Mouse (Mus musculus): ENCODE measurements around the gene Ica1.

Gene Ica1

DNA sequence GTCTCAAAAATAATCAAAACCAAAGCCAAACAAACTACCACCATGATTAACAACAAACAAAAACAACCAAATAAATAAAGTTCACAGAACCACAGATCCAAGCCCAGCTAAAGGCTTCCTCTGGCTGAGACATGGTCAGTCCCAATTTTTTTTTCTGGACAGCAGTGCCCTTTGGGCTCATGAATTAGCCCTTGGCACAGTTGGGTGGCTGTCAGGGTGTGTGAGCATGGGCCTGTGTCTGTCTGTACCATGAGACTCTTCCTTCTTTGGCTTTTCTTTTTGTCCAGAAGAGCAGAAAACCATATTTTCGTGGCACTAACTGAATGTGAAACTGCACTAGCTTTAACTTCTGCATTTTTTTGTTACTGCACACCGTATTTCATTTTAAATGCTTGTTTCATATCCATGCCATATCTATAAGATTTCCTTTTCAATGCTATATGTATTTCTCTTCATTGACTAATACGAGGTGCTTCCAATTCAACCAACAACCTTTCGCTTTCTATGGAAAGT is 34.0 kb downstream of the Ica1 start:
- no peak for DNase-seq (ENCODE audit: low spot score in 2 of 2)

DNA sequence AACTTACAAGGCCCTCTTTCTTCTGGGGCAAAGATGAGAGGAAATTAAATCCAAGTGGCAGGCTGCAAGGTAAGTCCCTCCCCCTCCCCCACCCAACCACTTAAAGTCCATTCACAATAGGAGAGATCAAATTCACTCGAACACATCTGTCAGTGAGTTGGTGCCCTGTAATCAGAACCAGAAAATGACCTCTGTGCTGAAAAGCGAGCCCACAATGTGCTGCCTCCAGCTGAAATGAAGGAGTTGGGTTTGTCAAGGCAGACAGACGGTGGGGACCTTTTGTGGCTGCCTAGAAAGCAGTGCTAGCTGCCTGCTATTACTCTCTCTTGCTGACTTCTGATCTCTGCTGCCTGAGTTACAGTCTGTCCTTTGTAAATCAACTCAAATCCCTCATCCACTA is 35.8 kb downstream of the Ica1 start:
- DNase-seq (ENCODE audit: low spot score in 2 of 2), result no peak

DNA sequence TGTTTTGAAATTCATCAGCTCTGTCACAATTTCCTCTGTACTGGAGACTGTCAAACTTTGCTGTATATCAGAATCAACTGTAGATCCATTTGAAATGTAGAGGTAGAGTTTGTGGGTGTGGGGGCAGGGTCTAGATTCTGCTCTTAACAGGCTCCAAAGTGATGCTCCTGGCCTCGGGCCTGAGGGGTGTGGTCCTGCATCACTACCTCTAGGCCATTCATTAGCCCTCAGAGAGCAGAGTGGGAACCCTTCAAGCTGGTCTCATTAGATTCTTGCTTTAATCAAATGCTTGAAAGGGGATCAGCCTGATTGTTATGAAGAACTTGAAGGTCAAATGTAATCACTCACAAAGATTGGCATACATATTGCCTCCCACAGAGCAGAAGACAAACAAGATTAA is 36.6 kb downstream of the Ica1 start:
- DNase-seq (ENCODE audit: low spot score in 2 of 2), result no peak

DNA sequence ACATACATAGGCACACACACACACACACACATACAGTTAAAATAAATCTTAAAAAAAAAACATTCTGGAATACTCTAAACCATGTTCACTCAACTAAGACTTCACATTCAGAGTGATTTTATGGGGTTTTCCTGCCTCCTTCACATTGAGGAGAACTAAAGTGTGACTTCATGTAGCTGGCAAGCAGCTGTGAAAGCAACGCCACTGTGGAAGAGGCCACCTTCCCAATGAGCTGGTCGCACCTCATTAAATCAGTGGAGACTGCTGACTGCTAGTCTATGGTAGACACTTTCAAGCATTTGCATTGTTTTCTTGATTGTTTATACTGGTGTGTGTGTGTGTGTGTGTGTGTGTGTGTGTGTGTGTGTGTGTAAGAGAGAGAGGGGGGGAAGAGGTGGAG is 38.2 kb downstream of the Ica1 start:
- DNase-seq (ENCODE audit: low spot score in 2 of 2), result no peak

DNA sequence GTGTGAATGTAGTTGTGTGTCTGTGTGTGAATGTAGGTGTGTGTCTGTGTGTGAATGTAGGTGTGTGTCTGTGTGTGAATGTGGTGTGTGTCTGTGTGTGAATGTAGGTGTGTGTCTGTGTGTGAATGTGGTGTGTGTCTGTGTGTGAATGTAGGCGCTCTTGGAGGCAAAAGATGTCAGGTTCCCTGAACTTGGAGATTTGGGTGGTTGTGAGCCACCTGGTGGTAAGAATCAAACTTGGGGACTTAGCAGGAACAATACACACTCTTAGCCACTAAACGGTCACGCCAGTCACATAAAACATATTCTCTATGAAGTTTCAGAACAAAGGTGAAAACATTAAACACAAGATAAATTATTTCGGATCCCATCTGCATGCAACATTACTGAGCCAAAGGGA is 39.9 kb downstream of the Ica1 start:
- no peak for DNase-seq (ENCODE audit: low spot score in 2 of 2)

DNA sequence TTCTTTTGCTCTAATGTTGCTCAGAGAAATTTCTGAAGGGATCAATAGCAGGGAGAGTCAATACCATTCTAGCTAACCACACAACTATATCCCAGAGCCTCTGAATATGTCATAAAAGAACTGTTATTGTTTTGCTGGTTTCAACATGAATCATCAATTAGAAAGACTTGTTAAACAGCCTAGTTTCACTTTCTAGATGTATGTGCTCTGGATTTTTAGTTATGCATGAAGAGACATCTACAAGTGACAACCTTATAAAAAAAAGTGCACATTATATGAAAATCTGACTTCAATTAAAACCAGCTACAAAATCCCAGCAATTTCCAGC is 41.8 kb downstream of the Ica1 start:
- no peak for DNase-seq (ENCODE audit: low spot score in 2 of 2)

DNA sequence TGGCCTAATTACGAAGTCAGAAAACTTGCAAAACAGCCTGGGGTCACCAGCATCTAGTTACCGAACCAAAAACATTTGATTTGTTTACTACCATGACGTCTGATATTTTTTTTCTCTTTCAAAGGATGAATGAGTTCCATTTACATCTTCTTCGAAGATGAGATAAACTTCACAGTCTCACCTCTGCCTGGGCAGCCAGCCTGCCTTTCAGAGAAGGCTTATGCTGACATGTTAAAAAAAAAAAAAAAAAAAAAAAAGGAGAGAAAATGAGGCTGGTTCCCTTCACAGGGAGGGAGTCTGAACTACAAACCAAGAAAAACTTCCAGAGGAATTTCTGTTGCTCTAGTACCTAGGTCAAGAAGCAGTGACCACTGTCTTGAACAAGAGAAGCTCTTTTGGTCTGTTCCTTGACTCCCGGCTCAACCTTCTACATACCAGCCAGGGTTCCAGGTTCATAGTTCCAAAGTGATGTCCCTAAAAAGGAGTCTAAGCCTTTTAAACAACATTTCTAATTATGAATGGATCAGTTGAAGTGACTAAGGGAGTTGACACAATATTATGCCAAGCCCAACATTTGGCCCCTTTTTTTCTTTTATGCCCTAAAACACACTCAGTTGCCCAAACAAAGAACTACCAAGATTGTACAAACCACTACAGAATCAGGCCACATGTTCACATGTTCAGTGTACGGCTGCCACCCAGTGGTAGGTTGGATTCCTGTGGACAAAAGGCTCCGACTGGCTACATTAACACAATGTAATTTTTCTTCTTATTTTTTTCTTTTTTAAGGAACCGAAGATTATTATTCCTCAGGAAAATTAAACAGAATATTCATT is 42.4 kb downstream of the Ica1 start:
- DNase-seq (ENCODE audit: low spot score in 2 of 2), result peak; percentile 21 to 71

DNA sequence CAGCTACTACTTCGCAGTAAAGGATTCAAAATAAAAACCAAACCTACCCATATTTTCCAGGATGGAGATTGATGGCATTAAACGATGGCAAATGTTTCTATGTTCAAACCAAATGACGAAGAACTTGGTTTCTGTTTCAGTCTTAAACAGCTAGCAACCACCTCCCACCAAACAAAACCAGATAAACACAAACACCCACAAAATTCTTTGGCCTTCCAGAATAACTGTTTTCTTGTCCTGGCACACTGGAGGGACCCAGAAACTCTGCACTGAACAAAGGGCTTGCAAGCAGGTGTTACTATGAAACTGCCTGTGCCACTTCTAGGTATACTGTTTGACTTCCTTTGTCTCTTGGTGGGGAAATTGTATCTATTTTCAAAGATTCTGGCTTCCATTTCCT is 43.2 kb downstream of the Ica1 start:
- DNase-seq (ENCODE audit: low spot score in 2 of 2), result no peak

DNA sequence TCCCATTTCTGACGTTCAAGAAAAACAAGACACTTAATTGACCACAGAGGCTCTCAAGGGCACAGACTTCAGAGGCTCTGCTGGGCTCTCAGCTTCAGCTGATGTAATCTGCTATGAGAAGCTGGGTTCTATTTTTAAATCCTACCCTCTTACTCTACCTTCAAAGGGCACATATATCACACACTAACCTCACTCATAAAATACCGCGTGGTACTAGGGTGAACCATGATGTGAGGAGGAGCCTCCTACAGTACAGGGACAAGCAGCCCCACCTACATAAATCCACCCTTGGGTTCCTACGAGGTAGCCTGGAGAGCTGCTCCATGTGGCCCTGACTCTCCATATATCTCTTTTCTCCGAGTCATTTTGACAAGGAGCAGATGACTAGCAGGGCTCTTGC is 45.8 kb downstream of the Ica1 start:
- DNase-seq (ENCODE audit: low spot score in 2 of 2), result no peak

DNA sequence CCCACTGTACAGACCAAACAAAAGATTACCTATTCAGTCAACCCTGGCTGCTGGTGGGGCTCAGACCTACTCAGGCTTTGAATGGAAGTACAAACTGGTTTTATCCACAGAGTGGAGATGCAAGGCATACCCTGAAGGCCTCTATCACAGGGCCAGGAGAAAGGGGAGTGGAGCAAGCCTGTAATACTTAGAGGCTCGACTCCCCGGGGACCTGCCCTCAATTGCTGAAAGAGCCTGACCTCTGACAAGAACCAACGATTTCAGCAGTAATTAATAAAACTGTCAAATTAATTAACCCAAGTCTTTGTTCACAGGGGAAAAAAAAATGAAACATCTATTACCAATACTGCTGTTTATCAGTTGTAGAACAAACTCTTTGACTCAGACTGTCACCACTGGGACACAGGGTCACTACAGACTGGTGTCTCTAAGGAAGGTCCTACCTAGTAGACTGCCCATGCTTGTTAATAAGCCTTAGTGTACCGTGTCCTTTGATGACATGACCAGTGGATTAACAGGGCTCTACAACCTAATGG is 46.6 kb downstream of the Ica1 start:
- no peak for DNase-seq (ENCODE audit: low spot score in 2 of 2)

DNA sequence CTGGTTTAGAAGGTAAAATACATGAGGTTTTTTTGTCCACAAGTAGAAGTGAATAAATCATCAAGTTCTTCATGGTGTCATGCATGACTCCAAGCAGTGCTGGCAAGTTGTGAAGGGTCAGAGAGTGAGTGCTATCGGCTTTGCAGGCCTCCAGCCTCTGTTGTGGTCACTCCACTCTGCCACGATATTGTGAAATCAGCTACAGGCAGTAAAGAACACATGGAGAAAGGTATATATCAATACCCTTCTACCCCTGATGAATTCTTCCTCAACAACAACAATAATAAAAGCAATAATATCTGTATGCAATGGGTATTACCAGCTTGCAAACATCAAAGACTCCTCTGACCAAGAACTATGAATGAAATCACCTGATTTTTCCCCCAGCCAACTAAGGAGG is 47.9 kb downstream of the Ica1 start:
- DNase-seq (ENCODE audit: low spot score in 2 of 2), result no peak

DNA sequence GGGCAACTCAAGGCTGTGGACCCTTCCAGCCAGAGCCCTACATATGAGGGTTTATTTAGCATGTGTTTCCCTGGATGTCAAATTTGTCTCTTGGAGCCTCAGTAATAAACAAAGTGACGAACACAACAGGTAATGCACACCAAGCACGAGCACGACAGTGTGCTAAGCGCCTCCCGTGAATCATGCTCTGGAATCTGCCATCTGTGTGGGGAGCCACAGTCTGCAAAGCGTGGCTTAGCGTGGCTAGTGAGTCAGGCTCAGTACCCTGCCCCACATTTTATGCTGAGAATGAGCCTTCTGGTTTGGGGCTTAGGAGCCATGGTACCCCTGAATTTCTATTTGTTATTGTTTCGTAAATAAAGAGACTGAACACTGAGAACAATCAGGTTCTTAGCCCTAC is 50.5 kb downstream of the Ica1 start:
- DNase-seq (ENCODE audit: low spot score in 2 of 2), result no peak

DNA sequence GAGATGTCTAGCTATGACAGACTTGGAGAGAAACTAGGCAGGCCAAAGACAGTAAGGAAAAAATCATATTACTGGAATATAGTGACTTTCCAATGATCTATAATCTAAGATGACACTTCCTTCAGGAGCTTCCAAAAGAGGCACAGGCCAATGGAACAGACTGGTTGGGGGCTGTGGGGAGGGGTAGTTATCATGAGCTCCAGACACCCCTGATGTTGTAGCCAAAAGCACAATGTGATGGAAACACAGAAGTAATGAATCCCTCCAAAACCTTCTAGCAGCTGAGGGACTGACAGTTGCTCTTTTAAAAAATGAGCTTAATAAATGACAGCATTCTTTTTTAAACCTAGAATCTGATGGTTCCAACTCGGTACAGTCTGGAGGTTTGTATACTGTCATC is 52.7 kb downstream of the Ica1 start:
- DNase-seq (ENCODE audit: low spot score in 2 of 2), result no peak

DNA sequence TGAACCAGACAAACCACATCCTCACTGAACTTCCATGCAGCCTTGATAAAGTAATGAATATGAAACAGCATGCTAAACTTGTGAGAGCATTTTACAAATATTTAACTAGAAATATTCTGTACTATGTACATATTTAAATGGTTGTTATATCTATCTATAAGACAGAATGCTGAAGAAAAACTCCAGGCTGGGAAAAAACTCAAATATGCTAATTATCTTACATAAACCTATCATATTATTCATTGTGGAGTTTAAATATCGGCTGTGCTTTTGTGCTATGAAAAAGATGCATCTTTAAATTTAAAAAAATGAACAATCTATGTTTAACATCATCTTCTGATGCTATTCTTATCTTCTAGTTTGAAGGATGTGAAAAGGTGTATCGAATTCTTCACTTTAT is 58.6 kb downstream of the Ica1 start:
- DNase-seq (ENCODE audit: low spot score in 2 of 2), result no peak

DNA sequence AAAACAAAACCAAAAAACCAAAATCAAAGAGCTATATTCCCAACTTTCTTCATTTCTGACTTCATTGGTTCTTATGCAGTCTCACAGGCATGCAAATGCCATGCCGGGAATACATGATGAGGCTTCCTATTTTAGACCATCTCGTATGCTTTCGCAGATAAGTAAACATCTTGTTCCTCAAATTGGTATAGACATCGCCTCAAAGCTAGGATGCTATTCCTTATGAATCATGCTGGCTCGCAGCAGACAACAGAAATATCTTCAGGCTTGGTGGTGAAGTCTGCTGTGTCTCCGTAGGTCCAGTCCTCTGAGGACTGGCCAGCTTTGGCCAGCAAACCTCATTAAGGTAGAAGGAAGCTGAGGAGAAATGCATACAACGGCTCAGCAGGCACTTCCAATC is 60.3 kb downstream of the Ica1 start:
- DNase-seq (ENCODE audit: low spot score in 2 of 2), result no peak

DNA sequence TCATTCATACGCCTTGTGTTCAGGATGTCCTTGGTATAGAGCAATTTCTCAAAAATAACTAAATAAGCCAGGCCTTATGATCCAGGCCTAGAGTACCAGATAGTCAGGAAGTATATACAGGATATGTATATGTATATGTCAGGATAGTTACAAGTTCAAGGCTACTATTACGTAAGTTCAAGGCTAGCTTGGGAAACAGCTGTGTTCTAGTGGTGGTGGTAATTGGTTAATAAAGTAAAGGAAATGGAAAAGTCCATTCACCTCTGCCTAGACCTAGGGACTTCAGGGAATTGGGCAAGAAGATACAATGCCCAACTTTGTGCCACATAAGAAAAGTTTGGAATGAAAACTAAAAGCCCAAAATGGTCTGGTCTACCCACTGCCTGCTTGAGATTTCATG is 61.7 kb downstream of the Ica1 start:
- DNase-seq (ENCODE audit: low spot score in 2 of 2), result no peak

DNA sequence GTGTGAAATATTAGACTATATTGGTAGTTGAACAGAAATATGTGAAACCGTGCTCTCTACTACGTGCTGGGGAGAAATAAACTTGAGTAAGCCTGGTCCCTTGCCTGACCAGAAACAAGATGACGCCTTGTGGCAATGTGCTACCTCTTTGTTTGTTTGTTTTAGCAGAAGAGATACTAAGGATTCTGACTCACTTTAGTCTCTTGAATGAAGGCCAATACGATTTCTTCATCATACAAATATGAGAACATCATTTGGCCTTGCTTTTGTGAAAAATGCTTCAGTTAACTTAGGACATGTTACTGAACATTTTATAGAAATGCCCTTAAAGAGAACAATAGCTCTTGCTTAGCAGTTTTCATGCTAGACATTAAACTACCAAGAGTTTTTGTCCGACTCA is 67.0 kb downstream of the Ica1 start:
- no peak for DNase-seq (ENCODE audit: low spot score in 2 of 2)

DNA sequence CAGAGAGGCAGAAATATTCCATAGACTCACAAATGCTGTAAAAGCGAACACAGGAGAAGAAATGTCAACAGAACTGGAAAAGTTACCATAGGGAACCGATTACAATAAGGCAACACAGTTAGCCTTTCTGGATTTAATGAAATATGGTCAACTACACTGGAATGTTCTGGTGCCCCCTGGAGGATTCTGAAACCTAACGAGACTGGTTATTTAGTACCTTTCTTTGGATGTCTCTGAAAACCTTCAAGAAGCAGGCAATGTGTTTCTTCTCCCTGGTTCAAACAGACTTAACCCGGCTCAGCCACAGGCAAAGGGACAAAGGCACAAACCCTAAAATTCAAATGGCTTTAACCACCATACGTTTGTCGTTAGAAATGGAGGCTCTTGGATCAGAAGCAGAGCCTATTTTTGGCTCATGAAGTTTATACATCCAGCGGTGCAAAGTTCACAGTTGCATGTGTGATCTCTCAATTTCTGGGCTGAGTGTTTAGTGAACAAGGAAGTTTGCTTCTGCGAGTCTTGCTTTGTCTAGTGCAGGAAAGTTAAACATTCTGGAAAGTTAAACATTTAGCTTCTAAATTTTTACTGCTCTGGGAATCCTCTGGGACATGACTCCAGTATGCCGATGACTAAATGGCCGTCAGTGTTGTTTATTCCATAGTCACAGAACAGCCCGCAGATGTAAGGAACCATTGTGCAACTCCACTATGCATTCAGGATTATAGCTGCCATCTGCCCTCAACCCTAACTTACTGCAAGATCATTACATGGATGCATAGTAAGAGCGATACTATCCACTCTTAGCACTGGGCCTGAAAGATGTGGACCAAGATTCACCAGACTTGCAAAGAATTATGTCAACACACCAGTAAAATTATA is 83.4 kb downstream of the Ica1 start:
- DNase-seq (ENCODE audit: low spot score in 2 of 2), result no peak

DNA sequence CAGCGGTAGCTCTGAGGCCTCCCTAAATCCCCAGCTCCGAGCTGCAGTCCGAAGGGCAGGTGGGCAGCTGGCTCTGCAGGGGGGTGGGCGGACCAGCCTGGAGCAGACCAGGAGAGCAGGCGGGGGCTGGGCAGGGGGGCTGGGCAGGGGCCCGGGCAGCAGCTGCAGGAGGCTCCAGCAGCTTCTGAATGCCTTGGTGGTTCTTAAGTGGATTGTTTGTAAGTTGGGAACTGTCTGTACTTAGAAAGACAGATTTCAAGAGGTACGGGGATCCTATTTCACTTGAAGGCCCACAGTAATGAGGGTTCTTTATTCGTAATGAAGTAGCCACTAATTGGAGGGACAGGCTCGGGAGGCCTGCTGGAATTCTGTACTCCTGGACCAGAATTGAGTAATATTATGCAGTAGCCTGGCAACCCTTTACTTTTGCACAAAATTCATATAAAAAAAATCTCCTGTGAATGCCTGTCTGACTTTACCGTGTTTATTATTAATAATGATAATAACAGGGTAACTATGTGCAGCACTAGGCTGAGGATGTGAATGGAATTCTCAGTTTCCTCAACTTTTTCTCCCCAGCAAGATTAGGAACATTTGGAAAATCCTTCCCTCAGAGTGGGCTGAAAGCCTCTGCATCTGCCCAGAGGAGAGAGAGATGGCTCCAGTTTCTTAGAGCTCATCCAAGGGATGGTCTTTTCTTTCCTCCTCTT is 84.2 kb downstream of the Ica1 start:
- no peak for DNase-seq (ENCODE audit: low spot score in 2 of 2)

DNA sequence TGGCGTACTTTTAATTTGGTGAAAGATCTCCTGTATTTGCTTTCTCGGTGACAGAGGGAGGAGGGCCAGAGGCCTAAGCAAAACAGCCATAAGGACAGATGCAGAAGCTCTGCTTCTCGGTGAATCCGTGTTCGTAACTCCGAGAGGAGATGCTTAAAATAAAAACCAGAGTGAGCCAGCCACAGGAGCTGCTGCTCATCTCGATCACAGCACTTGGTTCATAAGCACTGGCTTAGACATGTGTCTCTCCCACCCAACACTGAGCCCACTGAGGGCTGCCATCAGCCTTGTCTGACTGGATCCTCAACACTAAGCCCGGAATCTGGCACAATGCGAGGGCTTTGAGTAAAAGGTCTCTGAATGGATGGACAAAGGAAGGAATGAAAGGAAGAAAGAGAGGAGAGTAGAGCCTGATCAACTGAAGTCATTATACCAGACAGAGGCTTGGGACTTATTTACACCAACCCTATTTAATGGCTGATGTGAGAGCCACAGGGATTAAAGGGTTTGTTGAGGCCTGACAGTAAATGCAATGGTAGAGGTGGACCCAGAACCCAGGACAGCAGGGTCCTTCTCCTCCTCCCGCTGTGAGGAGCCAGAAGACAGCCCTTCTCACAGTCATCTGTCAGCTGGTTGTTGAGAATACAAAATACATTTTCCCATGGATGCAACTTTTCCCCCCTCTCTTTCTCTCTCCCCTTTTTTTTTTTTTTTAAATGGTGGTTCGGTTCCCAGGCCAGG is 85.0 kb downstream of the Ica1 start:
- no peak for DNase-seq (ENCODE audit: low spot score in 2 of 2)

DNA sequence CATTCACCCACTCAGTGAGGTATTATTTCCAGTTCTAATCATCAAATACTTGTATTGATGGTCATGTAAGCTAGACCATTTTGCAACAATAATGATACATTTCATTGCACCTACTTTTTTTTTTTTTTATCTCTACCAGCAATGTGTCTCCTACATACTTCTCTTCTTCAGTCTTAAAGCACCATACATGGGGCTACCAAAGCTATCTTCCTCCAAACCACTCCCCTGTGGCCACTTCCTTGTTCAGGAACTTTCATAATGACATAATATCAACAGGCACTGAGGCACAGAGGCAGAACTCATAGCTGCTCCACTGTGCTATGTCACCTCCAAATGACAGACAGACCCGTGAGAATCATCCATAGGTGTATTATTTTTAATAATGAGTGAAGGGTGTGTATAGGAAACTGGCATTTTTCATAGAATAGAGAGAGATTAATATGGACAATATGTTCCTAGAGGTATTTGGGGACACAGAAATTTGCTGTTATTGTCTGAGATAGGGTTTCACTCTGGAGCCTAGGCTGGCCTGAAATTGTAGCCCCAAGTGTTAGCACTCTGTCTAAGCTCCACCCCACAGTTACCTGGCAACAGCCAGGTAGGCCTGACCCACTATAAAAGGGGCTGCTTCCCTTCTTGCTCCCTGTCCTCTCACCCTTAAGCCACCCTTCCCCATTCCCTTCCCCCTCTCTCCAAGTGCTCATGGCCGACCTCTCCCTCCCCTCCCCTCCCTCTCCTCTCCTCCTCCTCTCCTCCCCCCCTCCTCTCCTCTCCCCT is 86.9 kb downstream of the Ica1 start:
- no peak for DNase-seq (ENCODE audit: low spot score in 2 of 2)
